Mouse (Mus musculus) spleen, adult 18-20 months (tissue): ENCODE measurements around the gene Osbpl9.

Experiments used
- DNase-seq, 2 experiments: peaks; one replicate each; pipeline ENCODE4 v3.0.0; 2022; ENCODE audit warnings: mixed read lengths in 2 of 2

Osbpl9 gene

GRCm38 (mm10) chr4:109201582-109202424, at the start of gene Osbpl9:
Gene Osbpl9, minus strand, starts transcription at chr4:109202272.
- DNase-seq = peak; percentile 97 to 100

- peak; percentile 6 to 26 for DNase-seq
These were observed 49.5 kb upstream of the Osbpl9 start for GRCm38 (mm10) chr4:109251605-109252004.

- no peak for DNase-seq
These were observed 43.0 kb upstream of the Osbpl9 start for GRCm38 (mm10) chr4:109245016-109245620.

GRCm38 (mm10) chr4:109244506-109244905, 42.4 kb upstream of the Osbpl9 start:
- DNase-seq = no peak

- no peak for DNase-seq
These were observed 39.9 kb upstream of the Osbpl9 start for GRCm38 (mm10) chr4:109241934-109242333.

- no peak for DNase-seq
These were observed 39.1 kb upstream of the Osbpl9 start for GRCm38 (mm10) chr4:109241221-109241620.

- no peak for DNase-seq
These were observed 36.6 kb upstream of the Osbpl9 start for GRCm38 (mm10) chr4:109238428-109239268.

- DNase-seq = no peak
These were observed 34.3 kb upstream of the Osbpl9 start for GRCm38 (mm10) chr4:109236186-109236879.

- DNase-seq = no peak
These were observed 32.8 kb upstream of the Osbpl9 start for GRCm38 (mm10) chr4:109234806-109235350.

GRCm38 (mm10) chr4:109234185-109234584, 32.1 kb upstream of the Osbpl9 start, which contains the start of gene Calr4:
Gene Calr4, plus strand, starts transcription at chr4:109234485.
- no peak for DNase-seq

GRCm38 (mm10) chr4:109229766-109230279, 27.8 kb upstream of the Osbpl9 start:
- DNase-seq = no peak

GRCm38 (mm10) chr4:109226071-109226470, 24.0 kb upstream of the Osbpl9 start:
- DNase-seq = no peak

GRCm38 (mm10) chr4:109225606-109226005, 23.5 kb upstream of the Osbpl9 start:
- DNase-seq = no peak

- peak in 1 of 2 experiments; percentile 11 for DNase-seq
These were observed 22.9 kb upstream of the Osbpl9 start for GRCm38 (mm10) chr4:109224762-109225552.

- no peak for DNase-seq
These were observed 19.9 kb upstream of the Osbpl9 start for GRCm38 (mm10) chr4:109222001-109222400.

GRCm38 (mm10) chr4:109220441-109220940, 18.4 kb upstream of the Osbpl9 start:
- DNase-seq = no peak

GRCm38 (mm10) chr4:109218008-109218407, 15.9 kb upstream of the Osbpl9 start:
- DNase-seq = no peak

GRCm38 (mm10) chr4:109213986-109214385, 11.9 kb upstream of the Osbpl9 start:
- no peak for DNase-seq

GRCm38 (mm10) chr4:109210881-109211280, 8.8 kb upstream of the Osbpl9 start:
- no peak for DNase-seq

- DNase-seq = no peak
These were observed 8.2 kb upstream of the Osbpl9 start for GRCm38 (mm10) chr4:109210253-109210652.

GRCm38 (mm10) chr4:109207524-109207923, 5.5 kb upstream of the Osbpl9 start:
- DNase-seq = no peak
